Mouse (Mus musculus): ENCODE data around the gene Tssc4. TPM values are rescaled to one million over a fixed set of nuclear protein-coding genes. Genes with fewer than 3 reads are reported as not detected.
A peak's percentile ranks its signal among the peaks of the same experiment; 100 is the strongest.

The Tssc4 gene
- polyA plus RNA-seq, 1 experiment = 85.1 TPM

DNA sequence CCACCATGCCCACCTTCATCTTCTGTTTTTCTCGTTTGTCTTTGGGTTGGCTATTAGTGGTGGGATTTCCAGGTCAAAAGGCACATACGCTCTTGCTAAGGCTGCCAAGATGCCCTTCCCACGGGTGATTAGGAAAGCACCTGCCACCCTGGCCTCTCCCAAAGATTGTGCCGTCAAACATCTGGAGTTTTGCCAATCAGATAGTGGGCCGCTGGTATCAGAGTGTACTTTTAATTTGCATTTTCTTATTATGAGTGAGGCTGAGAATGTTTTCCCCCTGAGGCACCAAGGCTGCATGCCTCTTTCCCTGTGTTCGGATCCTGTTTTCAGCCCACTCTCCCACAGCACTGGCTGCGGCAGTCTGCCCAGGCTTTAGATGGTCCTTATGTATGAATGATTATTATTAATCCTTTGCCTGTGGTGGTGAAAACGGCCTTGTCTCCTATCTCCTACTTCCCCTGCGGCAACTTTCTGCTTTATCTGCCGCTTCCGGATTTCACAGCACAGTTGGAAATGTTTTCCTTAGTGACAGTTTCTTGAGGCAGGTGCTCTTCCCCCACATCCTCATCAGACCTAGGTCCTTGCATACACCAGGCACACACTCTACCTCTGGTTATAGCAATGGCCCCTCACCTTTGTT is 36.3 kb downstream of the Tssc4 start:
- peaks cover 17% of the 10 kb centered on the region for H3K4me1 ChIP-seq (ENCODE audit: control insufficient read depth, insufficient read depth, low read length)
- 46% methylated on average over 11 of the region's 11 CpGs for WGBS
- H3K4me3 ChIP-seq (replicated peaks; ENCODE audit: extremely low read depth, low read depth, low read length) = no peak overlapping the region
- TF ChIP-seq CTCF (IDR thresholded peaks at IDR 0.05; ENCODE audit: insufficient read depth, low read length) (no peak), POLR2A (IDR thresholded peaks at IDR 0.05; ENCODE audit: borderline replicate concordance, extremely low read depth, low read depth, low read length) (no peak)
- DNase-seq = peak; percentile 17

DNA sequence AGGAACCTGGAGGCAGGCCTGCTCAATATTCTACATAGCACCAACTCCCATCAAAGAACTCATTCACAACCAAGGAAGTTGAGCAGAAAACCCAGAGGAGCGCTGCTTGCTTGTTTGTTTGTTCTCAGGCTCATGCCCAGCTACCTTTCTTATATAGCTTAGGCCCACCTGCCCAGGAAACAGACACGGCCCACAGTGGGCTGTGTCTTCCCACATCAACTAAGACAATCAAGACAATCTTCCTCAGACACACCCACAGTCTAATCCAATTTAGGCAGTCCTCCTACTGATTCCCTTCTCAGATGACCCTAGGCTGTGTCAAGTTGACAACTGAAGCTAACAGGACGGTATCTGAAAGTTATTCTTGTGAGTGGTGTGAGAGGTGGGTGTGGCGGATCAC is 37.0 kb downstream of the Tssc4 start, which contains the start of gene Kcnq1:
Gene Kcnq1, plus strand, starts transcription at position 301 of the 400 bp plus-strand sequence.
- no peak for DNase-seq
- H3K4me1 ChIP-seq (ENCODE audit: control insufficient read depth, insufficient read depth, low read length) = peaks cover 23% of the 10 kb centered on the region
- 81% methylated on average over 4 of the region's 4 CpGs for WGBS
- H3K4me3 ChIP-seq (replicated peaks; ENCODE audit: extremely low read depth, low read depth, low read length) = peak within 1 kb of the TSS; percentile 58
- TF ChIP-seq POLR2A (IDR thresholded peaks at IDR 0.05; ENCODE audit: borderline replicate concordance, extremely low read depth, low read depth, low read length) (no peak), CTCF (IDR thresholded peaks at IDR 0.05; ENCODE audit: insufficient read depth, low read length) (no peak)

DNA sequence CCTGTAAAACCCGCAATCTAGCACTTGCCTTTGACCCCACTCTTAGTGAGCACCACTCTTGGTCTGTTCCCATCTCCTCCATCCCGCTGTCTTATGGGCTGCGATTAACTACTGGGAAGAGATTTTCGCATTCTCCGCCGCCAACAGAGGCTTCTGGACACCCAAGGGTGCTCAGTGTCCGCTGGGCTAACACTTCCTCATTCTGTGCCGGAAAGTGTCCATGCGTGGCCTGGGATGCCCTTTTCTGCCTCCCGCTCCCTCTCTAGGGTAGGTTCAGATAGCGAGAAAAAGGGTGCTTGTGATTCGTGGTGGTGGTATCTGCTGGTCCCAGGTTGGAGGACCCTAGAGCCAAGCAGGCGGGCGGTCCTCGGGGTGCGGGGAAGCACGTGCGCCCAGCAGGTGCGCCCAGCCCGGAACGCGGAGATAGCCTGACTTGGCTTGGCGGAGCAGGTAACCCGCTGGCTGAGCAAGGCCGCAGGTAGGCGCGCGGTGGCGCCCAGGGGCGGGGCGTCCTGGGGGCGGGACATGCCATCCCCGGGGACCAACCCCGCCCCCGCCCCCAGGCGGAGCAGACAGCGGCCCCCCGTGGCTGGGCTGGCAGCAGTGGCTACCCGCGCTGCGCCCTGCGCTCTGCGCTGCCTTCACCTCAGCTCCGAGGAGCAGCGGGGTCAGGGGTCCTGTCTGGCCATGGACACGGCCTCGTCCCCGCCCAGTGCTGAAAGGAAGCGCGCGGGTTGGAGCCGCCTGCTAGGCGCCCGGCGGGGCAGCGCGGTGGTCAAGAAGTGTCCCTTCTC is 37.8 kb downstream of the Tssc4 start:
- peak; percentile 75 for DNase-seq
- H3K4me1 ChIP-seq (ENCODE audit: control insufficient read depth, insufficient read depth, low read length) = peaks cover 28% of the 10 kb centered on the region
- WGBS = 8% methylated on average over 56 of the region's 57 CpGs
- H3K4me3 ChIP-seq (replicated peaks; ENCODE audit: extremely low read depth, low read depth, low read length) = peak overlapping the region; percentile 58
- TF ChIP-seq CTCF (IDR thresholded peaks at IDR 0.05; ENCODE audit: insufficient read depth, low read length) (no peak), POLR2A (IDR thresholded peaks at IDR 0.05; ENCODE audit: borderline replicate concordance, extremely low read depth, low read depth, low read length) (peak; percentile 39; the same call in 1 of the 2 replicates)

DNA sequence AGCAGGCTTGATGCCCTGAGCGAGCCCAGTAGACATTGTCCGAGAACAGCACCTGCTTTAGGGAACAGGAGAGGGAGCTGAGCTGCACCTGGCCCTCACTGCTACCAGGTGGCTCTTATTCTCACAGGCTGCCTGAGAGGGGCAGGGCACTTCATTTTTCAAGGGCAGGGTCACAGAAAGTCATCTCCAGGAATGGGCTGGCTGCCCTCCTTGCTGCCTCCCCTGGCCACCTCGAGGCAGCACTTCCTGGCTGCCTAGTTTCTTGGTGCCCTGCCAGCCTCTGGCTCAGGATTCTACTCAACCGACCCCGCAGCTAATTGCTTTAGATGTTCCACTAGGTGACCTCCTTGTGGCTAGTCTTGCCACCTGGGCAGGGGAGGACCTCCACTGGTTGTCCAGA is 39.2 kb downstream of the Tssc4 start:
- no peak for DNase-seq
- H3K4me3 ChIP-seq (replicated peaks; ENCODE audit: extremely low read depth, low read depth, low read length) = peak overlapping the region; percentile 58
- WGBS = 23% methylated on average over 5 of the region's 5 CpGs

DNA sequence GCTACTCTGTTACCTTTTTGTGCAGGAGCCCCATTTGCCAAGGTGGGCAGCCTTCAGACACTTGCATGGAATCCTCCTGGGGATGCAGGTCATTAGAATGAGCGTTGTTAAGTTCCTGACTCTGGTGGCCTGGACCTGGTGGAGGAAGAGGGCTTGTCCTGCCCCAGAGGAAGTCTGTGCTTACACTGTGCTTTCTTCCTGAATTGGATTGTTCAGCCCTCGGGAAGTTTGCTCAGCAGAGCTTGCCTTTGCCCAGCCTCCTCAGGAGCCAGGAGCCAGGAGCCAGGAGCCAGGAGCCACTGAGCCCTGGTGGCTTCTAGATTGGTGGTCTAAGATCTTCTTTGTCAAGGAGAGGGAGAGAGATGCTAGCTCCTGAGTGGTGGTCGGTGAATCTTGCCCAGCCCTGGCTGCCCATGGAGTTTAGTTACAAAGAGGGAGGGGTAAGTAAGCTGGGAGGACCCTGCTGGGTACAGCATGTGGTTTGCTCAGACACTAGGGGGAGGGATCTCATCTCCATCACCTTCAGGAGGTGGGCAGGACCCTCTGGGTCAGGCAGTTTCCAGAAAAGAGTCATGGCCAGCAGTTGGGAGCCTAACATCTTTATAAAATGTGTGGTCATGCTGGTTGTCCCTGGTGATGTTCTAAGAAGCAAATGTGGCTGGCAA is 40.1 kb downstream of the Tssc4 start:
- no peak for TF ChIP-seq POLR2A (IDR thresholded peaks at IDR 0.05; ENCODE audit: borderline replicate concordance, extremely low read depth, low read depth, low read length)
- WGBS = 11% methylated on average over 3 of the region's 3 CpGs
- DNase-seq = peak; percentile 23
- Histone ChIP-seq H3K4me3 (replicated peaks; ENCODE audit: extremely low read depth, low read depth, low read length) (peak overlapping the region; percentile 26), H3K4me1 (ENCODE audit: control insufficient read depth, insufficient read depth, low read length) (peaks cover 28% of the 10 kb centered on the region)

More for the DNA sequence above, 39.2 kb downstream of the Tssc4 start:
- 0 out of 2 replicates have a peak, but pooled peaks have one; percentile 3 for TF ChIP-seq CTCF (IDR thresholded peaks at IDR 0.05; ENCODE audit: insufficient read depth, low read length)
- no peak for TF ChIP-seq POLR2A (IDR thresholded peaks at IDR 0.05; ENCODE audit: borderline replicate concordance, extremely low read depth, low read depth, low read length)
- peaks cover 28% of the 10 kb centered on the region for H3K4me1 ChIP-seq (ENCODE audit: control insufficient read depth, insufficient read depth, low read length)

- WGBS = 57% methylated on average over 3 of the region's 3 CpGs
- DNase-seq = no peak
- TF ChIP-seq POLR2A (IDR thresholded peaks at IDR 0.05; ENCODE audit: borderline replicate concordance, extremely low read depth, low read depth, low read length) (no peak), CTCF (IDR thresholded peaks at IDR 0.05; ENCODE audit: insufficient read depth, low read length) (no peak)
- H3K4me1 ChIP-seq (ENCODE audit: control insufficient read depth, insufficient read depth, low read length) = peaks cover 28% of the 10 kb centered on the region
- no peak overlapping the region for H3K4me3 ChIP-seq (replicated peaks; ENCODE audit: extremely low read depth, low read depth, low read length)
These were observed 40.6 kb downstream of the Tssc4 start for GRCm38 (mm10) chr7:143109696-143110095.

DNA sequence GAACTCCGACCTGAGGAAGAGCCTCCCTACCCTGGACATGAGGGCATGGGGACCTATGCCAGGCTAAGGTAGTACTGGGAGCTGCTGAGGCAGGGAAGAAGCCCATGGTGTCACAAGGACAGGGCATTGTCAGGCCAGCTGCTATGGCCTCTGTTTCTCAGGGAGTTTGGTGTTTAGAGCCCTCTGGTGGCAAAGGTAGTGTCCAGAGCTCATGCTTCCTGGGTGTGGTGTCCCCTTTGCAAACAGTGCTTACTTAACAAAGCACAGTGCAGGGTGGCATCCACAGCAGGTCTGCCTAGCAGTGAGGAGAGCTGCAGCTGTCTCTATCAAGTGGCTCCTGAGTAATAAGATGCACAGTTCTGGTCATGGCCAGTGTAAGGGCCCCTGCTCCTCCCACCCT is 41.8 kb downstream of the Tssc4 start:
- DNase-seq = no peak
- Histone ChIP-seq H3K4me3 (replicated peaks; ENCODE audit: extremely low read depth, low read depth, low read length) (no peak overlapping the region), H3K4me1 (ENCODE audit: control insufficient read depth, insufficient read depth, low read length) (peaks cover 25% of the 10 kb centered on the region)
- TF ChIP-seq POLR2A (IDR thresholded peaks at IDR 0.05; ENCODE audit: borderline replicate concordance, extremely low read depth, low read depth, low read length) (peak; percentile 22; the same call in 1 of the 2 replicates), CTCF (IDR thresholded peaks at IDR 0.05; ENCODE audit: insufficient read depth, low read length) (peak; percentile 54; the same call in 1 of the 2 replicates)
- 47% methylated on average over 1 of the region's 1 CpGs for WGBS

DNA sequence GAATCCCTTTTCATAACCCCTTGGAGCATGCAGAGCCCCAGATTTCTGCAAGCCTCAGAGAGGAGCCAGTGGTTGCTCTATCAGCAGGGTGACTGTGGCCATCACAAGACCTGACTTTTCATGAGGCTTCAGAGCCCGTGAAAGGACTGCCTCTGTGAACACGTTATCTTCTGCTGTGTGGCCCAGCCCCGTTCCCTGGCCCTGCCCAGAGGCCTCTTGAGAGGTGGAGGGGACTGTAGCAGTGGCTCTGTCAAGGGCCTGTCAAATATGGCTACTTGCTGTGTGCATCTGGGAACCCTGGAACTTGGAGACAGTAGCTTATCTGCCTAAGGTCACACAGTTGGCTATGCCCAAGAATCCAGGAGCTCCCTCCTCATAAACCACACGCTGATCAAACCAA is 42.7 kb downstream of the Tssc4 start:
- H3K4me1 ChIP-seq (ENCODE audit: control insufficient read depth, insufficient read depth, low read length) = peaks cover 25% of the 10 kb centered on the region
- H3K4me3 ChIP-seq (replicated peaks; ENCODE audit: extremely low read depth, low read depth, low read length) = no peak overlapping the region
- WGBS = 64% methylated on average over 4 of the region's 4 CpGs
- TF ChIP-seq CTCF (IDR thresholded peaks at IDR 0.05; ENCODE audit: insufficient read depth, low read length) (no peak), POLR2A (IDR thresholded peaks at IDR 0.05; ENCODE audit: borderline replicate concordance, extremely low read depth, low read depth, low read length) (no peak)
- no peak for DNase-seq

DNA sequence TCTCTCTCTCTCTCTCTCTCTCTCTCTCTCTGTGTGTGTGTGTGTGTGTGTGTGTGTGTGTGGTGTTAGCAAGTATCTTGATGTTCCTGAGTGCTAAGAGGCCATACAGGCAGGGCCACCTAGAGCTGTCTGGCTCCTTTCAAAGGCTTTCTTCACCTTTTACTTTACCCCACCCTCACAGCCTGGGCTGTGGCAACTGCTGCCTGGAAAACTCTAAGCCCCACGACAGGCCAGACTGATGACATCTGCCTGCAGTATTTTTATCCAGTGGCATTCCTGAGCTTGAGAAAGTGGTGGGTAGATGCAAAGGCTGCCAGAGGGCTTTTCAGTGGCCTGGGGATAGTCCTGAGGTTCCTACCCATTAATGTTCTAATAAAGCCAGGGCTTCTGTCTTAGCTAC is 43.3 kb downstream of the Tssc4 start:
- no peak overlapping the region for H3K4me3 ChIP-seq (replicated peaks; ENCODE audit: extremely low read depth, low read depth, low read length)
- TF ChIP-seq POLR2A (IDR thresholded peaks at IDR 0.05; ENCODE audit: borderline replicate concordance, extremely low read depth, low read depth, low read length) (no peak), CTCF (IDR thresholded peaks at IDR 0.05; ENCODE audit: insufficient read depth, low read length) (no peak)
- DNase-seq = no peak
- peaks cover 25% of the 10 kb centered on the region for H3K4me1 ChIP-seq (ENCODE audit: control insufficient read depth, insufficient read depth, low read length)
- WGBS = 24% methylated on average over 1 of the region's 1 CpGs
